Mouse (Mus musculus) forebrain, postnatal 0 days (tissue): Measurements from ENCODE around the gene Edc3. TPM values are rescaled to one million over a fixed set of nuclear protein-coding genes. Genes with fewer than 3 reads are reported as not detected.
A peak's percentile ranks its signal among the peaks of the same experiment; 100 is the strongest.

ENCODE experiments used
- ATAC-seq: fragments of 200-750 bp; cut with Nextera tagmentation; 2 replicates; pipeline ENCODE4 v1.8.0; 2017; ENCODE audit warnings: mild to moderate bottlenecking, moderate library complexity
- DNase-seq: peaks from one replicate; pipeline ENCODE4 v3.0.0-alpha.2; 2015
- H3K27ac ChIP-seq: fragments of 300-500 bp; sonication (generic); 2 replicates; pipeline ENCODE4 v1.5.1; 2014; ENCODE audit warnings: low read depth, mild to moderate bottlenecking, antibody characterized with exemption, low read length, moderate library complexity, mixed read lengths
- H3K27me3 ChIP-seq: fragments of 300-500 bp; sonication (generic); 2 replicates; pipeline ENCODE4 v1.6.1; 2014; ENCODE audit warnings: mild to moderate bottlenecking, low read length, mixed read lengths; ENCODE audit not compliant: insufficient read depth
- H3K36me3 ChIP-seq: fragments of 300-500 bp; sonication (generic); 2 replicates; pipeline ENCODE4 v1.6.1; 2014; ENCODE audit warnings: mild to moderate bottlenecking, moderate library complexity; ENCODE audit not compliant: insufficient read depth
- H3K4me1 ChIP-seq: fragments of 300-500 bp; sonication (generic); 2 replicates; pipeline ENCODE4 v1.6.1; 2014; ENCODE audit warnings: antibody characterized with exemption; ENCODE audit not compliant: insufficient read depth
- H3K4me2 ChIP-seq: fragments of 300-500 bp; sonication (generic); 2 replicates; pipeline ENCODE4 v1.6.1; 2014; ENCODE audit warnings: low read depth, mild to moderate bottlenecking, moderate library complexity
- H3K4me3 ChIP-seq: fragments of 300-500 bp; sonication (generic); 2 replicates; pipeline ENCODE4 v1.5.1; 2014; ENCODE audit warnings: low read depth, low read length, mixed read lengths
- H3K9ac ChIP-seq: fragments of 300-500 bp; sonication (generic); 2 replicates; pipeline ENCODE4 v1.6.1; 2014; ENCODE audit warnings: mild to moderate bottlenecking
- H3K9me3 ChIP-seq: fragments of 300-500 bp; sonication (generic); 2 replicates; pipeline ENCODE4 v1.6.1; 2016; ENCODE audit warnings: low read length
- CTCF ChIP-seq: sonication (generic); IDR thresholded peaks from 2 replicates; pipeline ENCODE4 v1.5.1; 2016; ENCODE audit warnings: antibody characterized with exemption, control low read depth, low read depth
- WGBS: fragments of 180-500 bp; shearing (Covaris S2); extraction: QIAGEN DNeasy Blood & Tissue Kit; methylation state at CpG from one replicate; pipeline ENCODE4 v1.1.7; 2014; 5-methylcytosine and 5-hydroxymethylcytosine counted together
- polyA plus RNA-seq: library from polyadenylated mRNA; unstranded; fragments of >200 nt; fragmentation: Nextera tagmentation; extraction: Ambion mirVana; gene quantifications from 2 replicates; pipeline ENCODE4 v1.2.1, GENCODE M21; 2015
- total RNA-seq: library from RNA; depleted of rRNA; stranded (reverse); fragments of >200 nt; gene quantifications from 2 replicates; pipeline ENCODE4 v1.2.3, GENCODE M21; 2014

The Edc3 gene
- total and polyA plus RNA-seq, 2 experiments from 2014 or later: 10.2 to 27.8 TPM

DNA sequence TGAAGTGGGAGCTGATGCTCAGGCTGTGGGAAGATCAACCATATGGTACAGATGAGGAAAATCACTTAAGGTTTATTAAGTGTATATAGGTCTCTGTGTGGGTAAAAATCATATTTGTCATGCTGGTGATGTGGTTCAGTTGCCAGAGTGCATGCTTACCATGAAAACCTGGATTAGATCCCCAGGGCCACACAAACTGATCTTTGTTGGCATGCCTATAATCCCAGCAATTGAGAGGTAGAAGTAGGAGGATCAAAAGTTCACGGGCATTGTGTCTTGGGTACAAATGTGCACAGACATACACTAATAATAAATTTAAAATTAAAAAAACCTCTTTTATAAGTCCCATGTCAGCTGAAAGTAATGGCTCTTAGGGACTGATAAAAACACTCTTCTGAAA lies 14.0 kb downstream of the Edc3 start:
- no peak for ATAC-seq
- no peaks in the 10 kb centered on the region for H3K27me3 ChIP-seq
- DNase-seq: no peak
- TF ChIP-seq CTCF: no peak
- no peak overlapping the region for H3K9ac ChIP-seq
- no peak overlapping the region for H3K4me3 ChIP-seq
- no peak overlapping the region for H3K27ac ChIP-seq
- H3K36me3 ChIP-seq: peaks cover 12% of the 10 kb centered on the region; the same call in 1 of the 2 replicates
- no peaks in the 10 kb centered on the region for H3K4me1 ChIP-seq
- no peak overlapping the region for H3K4me2 ChIP-seq
- H3K9me3 ChIP-seq: no peaks in the 10 kb centered on the region
- WGBS: 81% methylated on average over 1 of the region's 1 CpGs

- Histone ChIP-seq H3K27me3 (no peaks in the 10 kb centered on the region), H3K4me1 (no peaks in the 10 kb centered on the region), H3K27ac (no peak overlapping the region), H3K4me3 (no peak overlapping the region), H3K9ac (no peak overlapping the region), H3K9me3 (no peaks in the 10 kb centered on the region), H3K36me3 (peaks cover 10% of the 10 kb centered on the region; the same call in 1 of the 2 replicates), H3K4me2 (no peak overlapping the region)
- whole genome bisulfite sequencing: 54% methylated on average over 5 of the region's 5 CpGs
- DNase-seq (peak; percentile 68), ATAC-seq (peak; percentile 60)
- no peak for TF ChIP-seq CTCF
These were observed 15.0 kb downstream of the Edc3 start for GRCm38 (mm10) chr9:57723315-57723715.

DNA sequence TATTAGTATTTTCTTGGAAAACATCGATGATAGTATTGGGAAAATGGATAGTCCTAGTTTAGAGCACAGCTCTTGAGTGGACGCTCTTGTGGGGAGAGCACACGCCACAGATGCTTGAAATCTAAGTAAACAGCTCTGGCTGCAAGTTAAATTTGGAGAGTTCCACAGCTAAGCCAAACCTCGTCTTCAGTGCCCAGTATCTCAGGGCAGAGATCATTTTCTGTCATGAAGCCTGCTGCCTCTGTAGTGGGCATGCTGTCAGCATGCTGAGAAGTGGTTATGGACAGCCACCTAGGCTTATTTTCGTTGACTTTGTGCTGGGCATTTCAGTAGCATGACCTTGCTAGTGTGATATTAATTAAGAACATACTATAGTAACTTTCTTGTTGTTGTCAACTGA lies 15.5 kb downstream of the Edc3 start:
- Histone ChIP-seq H3K27ac (no peak overlapping the region), H3K27me3 (no peaks in the 10 kb centered on the region), H3K4me3 (no peak overlapping the region), H3K4me1 (no peaks in the 10 kb centered on the region), H3K36me3 (peaks cover 9% of the 10 kb centered on the region; the same call in 1 of the 2 replicates), H3K4me2 (no peak overlapping the region), H3K9me3 (no peaks in the 10 kb centered on the region), H3K9ac (no peak overlapping the region)
- ATAC-seq (no peak), DNase-seq (no peak)
- WGBS: 79% methylated on average over 5 of the region's 5 CpGs
- no peak for TF ChIP-seq CTCF

DNA sequence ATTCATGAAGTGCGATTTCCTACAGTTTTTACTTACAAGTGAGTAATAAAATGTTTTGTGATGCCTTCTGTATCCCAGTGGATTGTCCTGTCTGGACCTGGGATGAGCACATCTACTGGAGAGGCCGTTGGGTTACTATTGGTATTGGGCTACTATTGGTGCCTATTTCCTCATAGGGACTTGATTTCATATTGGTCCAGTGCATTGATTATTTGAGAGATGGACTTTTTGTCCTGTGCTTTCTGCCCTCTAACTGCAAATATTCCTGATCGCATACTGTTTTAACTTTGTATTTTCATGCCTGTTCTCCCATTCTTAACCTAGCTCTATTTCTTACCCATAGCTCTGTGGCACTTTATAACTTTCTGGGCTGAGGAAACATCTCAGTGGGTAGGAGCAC lies 16.4 kb downstream of the Edc3 start:
- WGBS: 98% methylated on average over 3 of the region's 3 CpGs
- H3K9ac ChIP-seq: no peak overlapping the region
- ATAC-seq: no peak

GRCm38 (mm10) chr9:57728312-57728711 lies 20.0 kb downstream of the Edc3 start:
- H3K27me3 ChIP-seq: no peaks in the 10 kb centered on the region
- peaks cover 21% of the 10 kb centered on the region for H3K36me3 ChIP-seq
- TF ChIP-seq CTCF: peak; percentile 19; the same call in 1 of the 2 replicates
- no peak overlapping the region for H3K4me3 ChIP-seq
- H3K4me2 ChIP-seq: no peak overlapping the region
- no peaks in the 10 kb centered on the region for H3K9me3 ChIP-seq
- no peak overlapping the region for H3K27ac ChIP-seq
- DNase-seq (no peak), ATAC-seq (no peak)
- no peaks in the 10 kb centered on the region for H3K4me1 ChIP-seq
- H3K9ac ChIP-seq: no peak overlapping the region
- 79% methylated on average over 1 of the region's 1 CpGs for WGBS

More for the DNA sequence above, 16.4 kb downstream of the Edc3 start:
- Histone ChIP-seq H3K9me3 (no peaks in the 10 kb centered on the region), H3K4me3 (no peak overlapping the region), H3K36me3 (peaks cover 17% of the 10 kb centered on the region), H3K27me3 (no peaks in the 10 kb centered on the region), H3K4me2 (no peak overlapping the region), H3K27ac (no peak overlapping the region), H3K4me1 (no peaks in the 10 kb centered on the region)
- TF ChIP-seq CTCF: no peak
- DNase-seq: no peak

DNA sequence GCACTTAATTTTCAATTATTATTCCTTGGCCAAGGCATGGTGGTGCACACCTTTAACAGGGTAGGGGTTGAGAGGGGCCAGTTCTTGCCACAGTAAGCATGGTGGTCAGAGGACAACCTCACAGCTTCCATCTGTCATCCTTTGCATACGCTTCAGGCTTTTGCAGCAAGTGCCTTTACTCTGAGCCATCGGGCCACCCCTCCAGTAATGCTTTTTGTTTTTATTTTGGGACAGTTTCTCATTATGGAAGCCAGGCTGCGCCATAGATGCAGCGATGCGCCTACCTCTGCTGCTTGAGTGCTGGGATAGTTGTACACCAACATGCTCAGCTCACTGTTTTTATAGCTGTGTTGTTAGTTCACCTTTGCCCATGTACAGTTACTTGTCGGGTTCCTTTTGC lies 25.3 kb downstream of the Edc3 start:
- 96% methylated on average over 6 of the region's 6 CpGs for WGBS
- H3K4me2 ChIP-seq: no peak overlapping the region
- no peak for ATAC-seq
- no peak overlapping the region for H3K9ac ChIP-seq
- H3K27me3 ChIP-seq: no peaks in the 10 kb centered on the region
- TF ChIP-seq CTCF: no peak
- H3K9me3 ChIP-seq: no peaks in the 10 kb centered on the region
- H3K4me3 ChIP-seq: no peak overlapping the region
- no peaks in the 10 kb centered on the region for H3K4me1 ChIP-seq
- peaks cover 15% of the 10 kb centered on the region for H3K36me3 ChIP-seq
- no peak overlapping the region for H3K27ac ChIP-seq
- DNase-seq: no peak

GRCm38 (mm10) chr9:57739863-57740262 lies 31.5 kb downstream of the Edc3 start:
- 95% methylated on average over 5 of the region's 5 CpGs for WGBS

More at GRCm38 (mm10) chr9:57739863-57740262, 31.5 kb downstream of the Edc3 start:
- H3K27ac ChIP-seq: no peak overlapping the region
- no peaks in the 10 kb centered on the region for H3K27me3 ChIP-seq
- H3K36me3 ChIP-seq: peaks cover 42% of the 10 kb centered on the region
- DNase-seq (no peak), ATAC-seq (no peak)
- H3K4me1 ChIP-seq: no peaks in the 10 kb centered on the region
- TF ChIP-seq CTCF: no peak
- H3K9me3 ChIP-seq: no peaks in the 10 kb centered on the region
- no peak overlapping the region for H3K9ac ChIP-seq
- no peak overlapping the region for H3K4me2 ChIP-seq
- no peak overlapping the region for H3K4me3 ChIP-seq
